Mouse (Mus musculus) heart, embryonic 13.5 days (tissue): ENCODE results near the gene Lyzl4. TPM values are rescaled to one million over a fixed set of nuclear protein-coding genes. Genes with fewer than 3 reads are reported as not detected.

ENCODE experiments used
- ATAC-seq: fragments of 200-750 bp; cut with Nextera tagmentation; 2 replicates; pipeline ENCODE4 v1.8.0; 2017; ENCODE audit warnings: moderate TSS enrichment; ENCODE audit not compliant: insufficient number of reproducible peaks, low FRiP score, low TSS enrichment; ENCODE audit errors: extremely low read depth
- H3K27ac ChIP-seq: fragments of 300-500 bp; sonication (generic); replicated peaks from 2 replicates; pipeline ENCODE4 v1.5.1; 2015; ENCODE audit warnings: moderate library complexity, mild to moderate bottlenecking, inconsistent platforms
- H3K27me3 ChIP-seq: fragments of 300-500 bp; sonication (generic); replicated peaks from 2 replicates; pipeline ENCODE4 v1.6.1; 2015; ENCODE audit warnings: mild to moderate bottlenecking, inconsistent platforms
- H3K36me3 ChIP-seq: fragments of 300-500 bp; sonication (generic); 2 replicates; pipeline ENCODE4 v1.6.1; 2015; ENCODE audit warnings: mild to moderate bottlenecking, inconsistent platforms
- H3K4me1 ChIP-seq: fragments of 300-500 bp; sonication (generic); 2 replicates; pipeline ENCODE4 v1.6.1; 2015; ENCODE audit warnings: inconsistent platforms
- H3K4me2 ChIP-seq: fragments of 300-500 bp; sonication (generic); 2 replicates; pipeline ENCODE4 v1.6.1; 2015; ENCODE audit warnings: inconsistent platforms, mild to moderate bottlenecking, moderate library complexity
- H3K4me3 ChIP-seq: fragments of 300-500 bp; sonication (generic); 2 replicates; pipeline ENCODE4 v1.5.1; 2015; ENCODE audit warnings: moderate library complexity, mild to moderate bottlenecking, inconsistent platforms
- H3K9ac ChIP-seq: fragments of 300-500 bp; sonication (generic); 2 replicates; pipeline ENCODE4 v1.6.1; 2015; ENCODE audit warnings: inconsistent platforms, mild to moderate bottlenecking, moderate library complexity
- H3K9me3 ChIP-seq: fragments of 300-500 bp; sonication (generic); 2 replicates; pipeline ENCODE4 v1.6.1; 2016; ENCODE audit warnings: inconsistent platforms
- WGBS: fragments of 180-500 bp; shearing (Covaris S2); methylation state at CpG from one replicate; pipeline ENCODE4 v1.1.7; 2015; ENCODE audit warnings: mixed read lengths; 5-methylcytosine and 5-hydroxymethylcytosine counted together
- polyA plus RNA-seq: library from polyadenylated mRNA; unstranded; fragments of >200 nt; fragmentation: Nextera tagmentation; extraction: Ambion mirVana; gene quantifications from 2 replicates; pipeline ENCODE4 v1.2.1, GENCODE M21; 2015

Lyzl4 gene
- not detected in 2 replicates for polyA plus RNA-seq

DNA sequence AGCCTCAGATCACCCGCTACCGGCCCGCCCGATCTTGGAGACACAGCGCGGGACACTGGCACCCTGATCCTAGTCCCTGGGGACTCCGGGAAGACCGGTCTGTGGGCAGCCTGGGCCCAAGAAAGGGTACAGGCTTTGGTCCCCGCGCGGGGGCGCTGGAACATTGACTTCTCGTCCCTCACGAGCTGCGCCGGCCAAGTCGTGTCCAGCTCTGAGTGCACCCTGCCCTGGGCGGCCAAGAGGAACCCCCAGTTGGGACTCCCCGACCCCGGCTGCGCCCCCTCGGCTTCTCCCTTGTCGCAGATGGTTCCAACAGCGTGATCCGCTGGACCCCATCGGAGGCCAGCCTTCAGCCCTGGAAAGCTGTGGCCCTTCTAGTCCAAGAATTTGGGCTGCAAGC is at the start of gene Lyzl4:
TSS of gene Lyzl4 (minus strand) at position 96 of the 400 bp plus-strand sequence.
- WGBS = under 1% methylated on average over 26 of the region's 26 CpGs
- 0 out of 2 replicates have a peak, but pooled peaks have one; percentile 53 for ATAC-seq
- H3K4me3 ChIP-seq = peak within 1 kb of the TSS; percentile 59
- peak within 1 kb of the TSS; percentile 95 for H3K4me2 ChIP-seq
- H3K4me1 ChIP-seq = peaks cover 23% of the 10 kb centered on the region
- no peaks in the 10 kb centered on the region for H3K36me3 ChIP-seq
- H3K27me3 ChIP-seq = peaks cover 93% of the 10 kb centered on the region
- H3K9me3 ChIP-seq = no peaks in the 10 kb centered on the region
- H3K9ac ChIP-seq = peak within 1 kb of the TSS; percentile 77
- no peak within 1 kb of the TSS for H3K27ac ChIP-seq

- Histone ChIP-seq H3K4me1 (no peaks in the 10 kb centered on the region), H3K36me3 (peaks cover 52% of the 10 kb centered on the region), H3K27me3 (no peaks in the 10 kb centered on the region), H3K9me3 (no peaks in the 10 kb centered on the region), H3K4me2 (no peak overlapping the region), H3K27ac (no peak overlapping the region), H3K9ac (no peak overlapping the region), H3K4me3 (no peak overlapping the region)
- WGBS = 81% methylated on average over 7 of the region's 7 CpGs
- no peak for ATAC-seq
Observed at GRCm38 (mm10) chr9:121690734-121691133, 48.8 kb upstream of the Lyzl4 start.

GRCm38 (mm10) chr9:121690200-121690651 is 48.3 kb upstream of the Lyzl4 start:
- H3K4me2 ChIP-seq = no peak overlapping the region
- no peaks in the 10 kb centered on the region for H3K9me3 ChIP-seq
- no peaks in the 10 kb centered on the region for H3K4me1 ChIP-seq
- WGBS = 73% methylated on average over 15 of the region's 15 CpGs
- no peaks in the 10 kb centered on the region for H3K27me3 ChIP-seq
- no peak overlapping the region for H3K4me3 ChIP-seq
- H3K9ac ChIP-seq = no peak overlapping the region
- peaks cover 55% of the 10 kb centered on the region for H3K36me3 ChIP-seq
- H3K27ac ChIP-seq = no peak overlapping the region
- ATAC-seq = no peak

- no peaks in the 10 kb centered on the region for H3K27me3 ChIP-seq
- no peaks in the 10 kb centered on the region for H3K9me3 ChIP-seq
- WGBS = 66% methylated on average over 7 of the region's 7 CpGs
- ATAC-seq = no peak
- no peak overlapping the region for H3K4me3 ChIP-seq
- peaks cover 48% of the 10 kb centered on the region for H3K36me3 ChIP-seq
- H3K27ac ChIP-seq = no peak overlapping the region
- H3K4me2 ChIP-seq = no peak overlapping the region
- H3K9ac ChIP-seq = no peak overlapping the region
- H3K4me1 ChIP-seq = no peaks in the 10 kb centered on the region
Observed at GRCm38 (mm10) chr9:121684702-121685101, 42.8 kb upstream of the Lyzl4 start.

- ATAC-seq = no peak
- H3K9ac ChIP-seq = no peak overlapping the region
- 69% methylated on average over 18 of the region's 18 CpGs for WGBS
- no peaks in the 10 kb centered on the region for H3K9me3 ChIP-seq
- no peak overlapping the region for H3K4me2 ChIP-seq
- H3K4me3 ChIP-seq = no peak overlapping the region
- H3K27me3 ChIP-seq = 0 out of 2 replicates have a peak, but pooled peaks cover 4% of the 10 kb centered on the region
- H3K4me1 ChIP-seq = peaks cover 7% of the 10 kb centered on the region
- H3K27ac ChIP-seq = no peak overlapping the region
- peaks cover 27% of the 10 kb centered on the region for H3K36me3 ChIP-seq
Observed at GRCm38 (mm10) chr9:121682037-121682680, 40.3 kb upstream of the Lyzl4 start.

DNA sequence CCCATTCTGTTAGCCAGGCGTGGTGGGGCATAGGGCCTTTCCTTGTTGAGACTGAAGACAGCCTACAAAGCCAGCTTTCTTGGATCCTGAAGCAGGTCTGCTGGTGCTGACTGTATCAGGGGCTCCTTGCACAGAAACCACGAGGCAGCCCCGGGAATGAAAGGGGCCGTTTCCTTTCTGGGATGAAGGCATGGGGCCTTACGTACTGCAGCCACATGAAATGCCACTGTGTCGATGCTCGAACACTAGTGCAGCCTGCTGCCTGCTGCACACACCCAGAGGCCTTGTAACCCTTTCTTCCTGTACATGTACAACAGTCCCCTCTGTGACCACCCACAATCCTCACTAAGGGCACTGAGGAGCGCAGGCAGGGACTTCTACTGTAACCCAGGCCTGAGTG is 39.3 kb upstream of the Lyzl4 start:
- 0 out of 2 replicates have a peak overlapping the region, but pooled peaks have one; percentile 28 for H3K9ac ChIP-seq
- H3K36me3 ChIP-seq = peaks cover 21% of the 10 kb centered on the region
- no peak overlapping the region for H3K4me2 ChIP-seq
- WGBS = 74% methylated on average over 8 of the region's 8 CpGs
- no peaks in the 10 kb centered on the region for H3K9me3 ChIP-seq
- 0 out of 2 replicates have a peak, but pooled peaks cover 4% of the 10 kb centered on the region for H3K27me3 ChIP-seq
- peaks cover 11% of the 10 kb centered on the region for H3K4me1 ChIP-seq
- no peak overlapping the region for H3K4me3 ChIP-seq
- H3K27ac ChIP-seq = no peak overlapping the region
- no peak for ATAC-seq

DNA sequence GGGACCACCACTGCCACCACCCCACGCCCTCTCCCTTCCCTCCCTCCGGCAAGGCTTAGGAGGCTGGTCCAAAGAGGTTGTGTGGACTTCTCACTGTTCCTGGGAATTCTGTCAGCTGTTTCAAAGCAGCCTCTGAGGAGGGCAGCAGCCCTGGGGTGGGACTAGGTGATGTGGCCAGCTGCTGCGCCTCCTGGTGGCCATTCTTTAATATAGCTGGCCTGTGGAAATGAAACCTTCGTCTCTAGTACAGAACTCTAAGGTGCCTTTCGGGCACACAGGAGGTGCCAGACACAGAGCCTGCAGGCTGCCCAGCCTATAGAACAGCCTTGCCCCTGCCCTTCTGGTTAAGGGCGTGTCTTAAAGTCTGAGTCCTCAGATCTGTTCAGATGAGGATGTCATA is 37.7 kb upstream of the Lyzl4 start:
- WGBS = 11% methylated on average over 6 of the region's 6 CpGs
- Histone ChIP-seq H3K27me3 (0 out of 2 replicates have a peak, but pooled peaks cover 4% of the 10 kb centered on the region), H3K9me3 (no peaks in the 10 kb centered on the region), H3K4me3 (no peak overlapping the region), H3K4me2 (no peak overlapping the region), H3K27ac (no peak overlapping the region), H3K4me1 (peaks cover 11% of the 10 kb centered on the region), H3K36me3 (peaks cover 8% of the 10 kb centered on the region), H3K9ac (peak overlapping the region; percentile 47; the same call in 1 of the 2 replicates)
- no peak for ATAC-seq

DNA sequence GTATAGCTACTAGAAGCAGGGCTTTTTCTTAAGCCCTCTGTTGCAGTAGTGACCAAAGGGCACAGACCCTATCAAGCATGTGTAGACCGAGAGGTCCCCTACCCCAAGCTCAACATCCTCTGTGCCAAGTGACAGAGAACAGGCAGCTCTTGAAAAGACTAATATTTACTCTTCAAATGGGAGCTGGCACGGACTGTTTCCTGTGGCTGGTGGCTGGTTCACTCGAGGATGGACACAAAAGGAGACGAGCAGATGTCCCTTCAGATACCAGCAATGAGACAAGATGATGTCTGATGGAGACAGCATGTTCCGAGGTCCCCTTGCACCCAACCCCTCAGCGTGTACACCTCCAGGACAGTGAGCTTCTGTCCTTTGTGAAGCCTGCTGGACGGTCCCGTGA is 35.6 kb upstream of the Lyzl4 start:
- no peak overlapping the region for H3K9ac ChIP-seq
- no peak for ATAC-seq
- 62% methylated on average over 8 of the region's 8 CpGs for WGBS
- H3K4me2 ChIP-seq = no peak overlapping the region
- H3K4me1 ChIP-seq = peaks cover 18% of the 10 kb centered on the region
- no peak overlapping the region for H3K4me3 ChIP-seq
- no peaks in the 10 kb centered on the region for H3K9me3 ChIP-seq
- 0 out of 2 replicates have a peak, but pooled peaks cover 4% of the 10 kb centered on the region for H3K27me3 ChIP-seq
- H3K27ac ChIP-seq = no peak overlapping the region
- H3K36me3 ChIP-seq = no peaks in the 10 kb centered on the region

DNA sequence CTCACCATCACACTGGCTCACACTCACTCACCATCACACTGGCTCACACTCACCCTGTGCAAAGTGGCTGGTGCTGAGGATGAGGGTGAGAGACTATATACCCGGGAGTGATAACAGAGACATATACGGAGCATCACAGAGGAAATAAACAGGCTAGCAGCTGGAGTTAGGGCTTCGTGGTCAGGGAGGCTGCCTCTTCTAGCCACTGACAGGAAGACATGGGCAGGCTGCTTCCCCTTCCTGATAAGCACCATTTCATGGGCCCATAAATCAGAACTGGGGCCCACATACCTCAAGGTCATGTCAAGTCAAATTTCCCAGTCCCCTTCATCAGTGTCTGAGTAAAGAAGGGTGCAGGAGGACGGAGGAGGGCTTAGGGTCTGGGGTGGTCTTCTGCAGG is 35.2 kb upstream of the Lyzl4 start:
- H3K9ac ChIP-seq = no peak overlapping the region
- no peak for ATAC-seq
- H3K9me3 ChIP-seq = no peaks in the 10 kb centered on the region
- no peak overlapping the region for H3K4me2 ChIP-seq
- H3K4me1 ChIP-seq = peaks cover 22% of the 10 kb centered on the region
- H3K36me3 ChIP-seq = no peaks in the 10 kb centered on the region
- H3K27me3 ChIP-seq = 0 out of 2 replicates have a peak, but pooled peaks cover 4% of the 10 kb centered on the region
- H3K27ac ChIP-seq = no peak overlapping the region
- WGBS = 44% methylated on average over 4 of the region's 4 CpGs
- H3K4me3 ChIP-seq = no peak overlapping the region

DNA sequence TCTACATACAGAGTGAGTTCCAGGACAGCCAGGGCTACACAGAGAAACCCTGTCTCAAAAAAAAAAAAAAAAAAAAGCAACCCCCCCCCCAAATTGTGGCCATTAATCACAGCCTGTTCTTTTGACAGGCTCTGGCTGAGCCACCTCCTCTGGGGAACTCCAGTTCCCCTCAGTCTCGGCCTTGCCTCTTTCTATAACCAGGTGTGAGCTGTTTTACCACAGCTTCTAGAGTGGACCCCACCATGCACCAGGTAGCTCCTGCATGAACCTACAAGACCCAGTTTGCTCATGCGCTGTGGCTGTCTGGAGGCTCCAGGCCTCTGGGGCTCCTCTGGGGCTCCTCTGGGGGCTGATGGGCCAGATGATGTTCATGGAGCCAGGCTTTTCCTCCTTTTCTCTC is 33.7 kb upstream of the Lyzl4 start:
- H3K27ac ChIP-seq = no peak overlapping the region
- H3K9ac ChIP-seq = no peak overlapping the region
- no peak for ATAC-seq
- H3K9me3 ChIP-seq = no peaks in the 10 kb centered on the region
- H3K36me3 ChIP-seq = no peaks in the 10 kb centered on the region
- peaks cover 34% of the 10 kb centered on the region for H3K4me1 ChIP-seq
- peaks cover 11% of the 10 kb centered on the region for H3K27me3 ChIP-seq
- 83% methylated on average over 2 of the region's 2 CpGs for WGBS
- H3K4me2 ChIP-seq = no peak overlapping the region
- H3K4me3 ChIP-seq = no peak overlapping the region

- Histone ChIP-seq H3K4me1 (peaks cover 39% of the 10 kb centered on the region), H3K27ac (no peak overlapping the region), H3K9me3 (no peaks in the 10 kb centered on the region), H3K4me3 (no peak overlapping the region), H3K27me3 (peaks cover 17% of the 10 kb centered on the region), H3K36me3 (no peaks in the 10 kb centered on the region), H3K4me2 (no peak overlapping the region), H3K9ac (no peak overlapping the region)
- no peak for ATAC-seq
- WGBS = 74% methylated on average over 9 of the region's 9 CpGs
Observed at GRCm38 (mm10) chr9:121675011-121675410, 33.1 kb upstream of the Lyzl4 start.

- no peak overlapping the region for H3K4me2 ChIP-seq
- H3K9me3 ChIP-seq = no peaks in the 10 kb centered on the region
- no peak overlapping the region for H3K9ac ChIP-seq
- WGBS = 91% methylated on average over 5 of the region's 5 CpGs
- no peak overlapping the region for H3K27ac ChIP-seq
- peaks cover 24% of the 10 kb centered on the region for H3K27me3 ChIP-seq
- no peak overlapping the region for H3K4me3 ChIP-seq
- ATAC-seq = no peak
- no peaks in the 10 kb centered on the region for H3K36me3 ChIP-seq
- peaks cover 50% of the 10 kb centered on the region for H3K4me1 ChIP-seq
Observed at GRCm38 (mm10) chr9:121673716-121674115, 31.8 kb upstream of the Lyzl4 start.
